Mouse (Mus musculus): Measurements from ENCODE around the gene Mad1l1.

Gene Mad1l1

DNA sequence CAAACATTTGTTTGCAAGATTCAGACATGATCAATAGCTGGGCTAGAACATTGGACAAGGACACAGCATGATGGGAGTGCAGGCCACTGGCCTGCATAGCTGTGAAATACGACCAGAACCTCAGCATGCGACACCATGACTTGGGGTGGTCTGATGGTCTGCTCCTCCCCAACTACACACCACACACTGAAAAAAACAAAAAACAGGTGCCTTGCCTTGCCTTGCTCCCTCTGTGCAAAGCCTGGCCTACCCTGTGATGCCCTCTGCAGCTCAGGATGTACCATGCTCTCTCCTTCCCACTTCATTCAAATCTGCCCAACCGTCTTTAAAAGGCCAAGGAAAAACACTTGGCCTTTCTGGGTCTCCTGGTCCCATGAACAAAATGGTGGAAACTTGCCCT, 63.3 kb downstream of the Mad1l1 start:
- DNase-seq: no peak

- no peak for DNase-seq
Measured at GRCm38 (mm10) chr5:140257439-140257838, 63.9 kb downstream of the Mad1l1 start.

- no peak for DNase-seq
Measured at GRCm38 (mm10) chr5:140256685-140257084, 64.7 kb downstream of the Mad1l1 start.

DNA sequence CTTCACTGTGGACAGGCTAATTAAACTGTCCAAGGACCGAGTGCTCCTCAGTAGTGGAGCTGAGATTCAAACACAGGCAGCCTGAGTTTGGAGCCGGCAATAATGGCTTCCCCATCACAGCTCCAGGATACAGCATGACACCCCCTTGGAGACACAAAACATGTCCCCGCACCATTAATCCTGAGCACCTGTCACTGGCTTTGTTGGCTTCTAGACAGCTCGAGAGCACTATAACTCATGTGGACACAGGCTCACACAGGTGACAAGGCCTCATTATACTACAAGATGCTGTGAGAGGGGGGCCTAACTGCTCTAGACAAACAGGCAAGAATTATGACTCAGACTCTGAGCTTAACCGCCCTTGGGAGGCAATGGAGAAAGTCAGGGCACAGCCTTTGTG, 66.1 kb downstream of the Mad1l1 start:
- DNase-seq: no peak

DNA sequence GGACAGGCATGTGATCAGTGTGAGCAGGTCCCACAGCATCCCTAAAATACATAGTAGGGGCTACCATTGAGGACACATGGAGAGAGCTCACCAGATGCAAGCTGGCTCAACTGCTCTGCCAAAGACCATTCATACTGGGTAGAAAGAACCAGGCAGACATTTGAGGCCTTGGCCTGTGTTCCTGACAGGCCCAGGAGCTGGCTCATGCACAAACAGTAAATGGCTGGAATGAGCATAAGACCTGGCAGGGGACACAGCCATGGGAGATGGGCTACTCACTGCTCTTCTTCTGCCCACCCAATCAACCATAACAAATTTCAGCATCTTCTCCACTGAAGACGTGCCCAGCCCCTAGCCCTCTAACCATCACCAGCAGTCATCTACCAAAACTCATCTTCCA, 66.7 kb downstream of the Mad1l1 start:
- no peak for DNase-seq

DNA sequence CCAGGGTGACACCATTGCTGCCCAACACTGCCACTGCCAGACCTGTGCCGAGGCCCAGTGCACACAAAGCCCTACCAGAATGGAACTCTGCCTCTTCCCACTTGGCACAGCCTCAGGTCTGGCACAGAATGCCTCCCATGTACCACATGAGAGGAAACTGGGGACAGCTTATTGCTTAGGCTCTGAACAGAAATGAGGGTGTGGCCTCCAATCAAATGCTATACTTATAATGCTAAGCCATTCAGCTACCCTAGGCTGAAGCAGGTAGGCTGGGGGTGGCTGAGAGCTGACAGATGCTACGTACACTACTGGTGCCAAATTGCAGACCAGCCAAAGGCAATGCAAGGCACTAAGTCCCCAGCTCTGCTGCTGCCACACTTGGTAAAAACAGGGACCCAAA, 69.4 kb downstream of the Mad1l1 start:
- DNase-seq: peak; percentile 31

GRCm38 (mm10) chr5:140250370-140250769, 71.0 kb downstream of the Mad1l1 start:
- no peak for DNase-seq

DNA sequence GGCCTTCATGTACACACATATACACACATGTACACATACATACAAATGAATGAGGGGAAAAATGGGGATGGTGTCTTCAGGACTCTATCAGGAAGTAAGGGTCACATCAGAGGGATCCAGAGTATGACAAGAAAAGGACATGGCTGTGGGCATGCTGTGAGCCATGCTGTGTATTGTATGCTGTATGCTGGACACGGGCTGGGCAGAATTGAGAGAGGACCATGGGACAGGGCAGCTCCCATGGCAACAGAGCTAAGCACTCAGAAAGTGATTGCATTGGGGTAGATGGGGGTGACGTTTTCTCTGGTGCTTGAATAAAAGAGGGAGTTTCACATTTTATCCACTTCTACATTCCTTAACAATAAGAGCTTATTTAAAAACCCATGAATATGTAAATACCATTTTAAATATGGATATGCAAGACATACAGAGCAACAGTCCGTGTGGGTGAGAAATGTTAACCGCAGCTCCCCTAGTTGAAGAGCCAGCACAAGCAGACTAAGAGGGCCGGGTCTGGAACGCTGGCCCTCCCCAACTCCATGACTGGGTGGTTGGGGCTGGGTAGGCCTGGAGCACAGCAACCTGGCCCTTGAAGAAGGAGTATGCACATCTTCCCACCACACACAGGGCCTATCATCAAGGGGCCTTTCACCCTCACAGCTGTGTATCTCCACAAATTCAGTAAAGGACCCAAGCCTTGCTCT, 71.8 kb downstream of the Mad1l1 start:
- DNase-seq: no peak

GRCm38 (mm10) chr5:140248101-140248500, 73.3 kb downstream of the Mad1l1 start:
- DNase-seq: no peak

DNA sequence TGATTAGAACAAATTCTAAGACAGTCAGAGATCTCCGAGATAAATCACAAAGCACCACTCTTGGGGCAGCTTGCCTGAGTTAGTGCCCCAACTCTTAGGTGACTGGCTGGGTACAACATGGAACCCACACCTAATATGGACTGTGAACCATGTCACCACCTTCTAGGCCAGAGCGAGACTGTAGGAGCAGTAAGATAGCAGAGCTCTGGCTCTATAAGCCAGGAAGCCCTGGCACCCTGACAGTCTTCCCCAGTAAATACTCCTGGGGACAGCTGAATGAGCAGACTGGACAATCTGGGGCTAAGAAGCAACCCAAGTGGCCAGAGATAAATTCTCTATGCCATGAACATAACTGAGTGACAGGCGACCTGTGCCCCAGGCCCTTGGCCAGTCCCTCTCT, 81.1 kb downstream of the Mad1l1 start:
- DNase-seq: no peak

DNA sequence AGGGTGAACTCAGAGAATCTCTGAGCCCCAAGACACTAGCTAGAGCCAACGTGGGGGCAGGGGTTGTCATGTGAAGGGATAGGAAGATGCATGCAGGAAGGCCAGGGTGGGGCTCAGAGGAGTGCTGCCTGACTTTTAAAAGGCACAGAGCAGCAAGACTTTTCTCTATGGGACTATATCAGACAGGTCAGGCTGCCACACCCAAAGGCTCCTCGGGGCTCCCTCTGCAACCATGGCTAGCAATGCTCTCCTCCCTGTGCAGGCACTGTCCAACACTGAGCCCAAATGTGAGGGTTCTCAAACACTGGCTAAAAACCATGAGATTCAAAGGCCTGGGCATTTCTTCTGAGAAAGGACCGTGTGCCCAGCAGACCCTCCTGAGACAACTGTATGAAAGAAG, 82.5 kb downstream of the Mad1l1 start:
- no peak for DNase-seq

DNA sequence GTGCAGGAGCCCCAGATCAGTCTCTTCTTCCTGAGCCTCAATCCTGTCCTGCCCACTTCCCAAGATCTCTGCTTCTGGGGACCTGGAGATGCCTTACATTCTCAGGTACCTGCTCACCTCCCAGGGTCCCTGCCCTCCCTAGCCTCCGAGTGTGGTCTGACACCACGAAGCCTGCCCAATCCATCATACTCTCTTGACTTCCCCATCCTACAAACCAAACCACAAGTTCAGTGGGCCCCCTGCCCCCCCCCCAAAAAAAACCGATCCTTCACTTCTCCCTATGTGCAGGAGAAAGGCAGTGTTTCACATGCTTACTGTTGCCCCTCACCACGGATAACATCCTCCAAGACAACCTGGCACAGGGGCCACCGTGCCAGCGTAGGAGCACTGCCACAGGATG, 90.5 kb downstream of the Mad1l1 start:
- DNase-seq: no peak

GRCm38 (mm10) chr5:140228306-140228705, 93.0 kb downstream of the Mad1l1 start:
- DNase-seq: no peak

DNA sequence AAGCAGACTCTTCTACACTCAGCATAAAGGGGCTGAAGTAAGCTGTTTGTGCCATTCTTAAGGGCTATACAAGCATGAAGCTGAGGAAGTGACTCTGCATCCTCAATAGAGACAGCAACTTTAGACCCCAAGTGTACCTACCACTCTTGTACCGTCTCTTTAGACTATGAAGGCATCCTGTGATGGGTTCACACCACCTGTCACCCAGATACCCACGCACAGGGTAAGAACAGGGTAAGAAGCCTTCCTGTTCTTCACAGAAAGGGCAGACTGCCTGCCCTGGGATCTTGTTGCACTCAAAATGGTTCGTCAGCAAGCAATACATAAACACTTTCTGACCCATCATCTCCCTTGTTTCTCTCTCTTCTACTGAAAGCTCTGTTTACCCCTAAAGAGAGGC, 94.5 kb downstream of the Mad1l1 start:
- DNase-seq: no peak

DNA sequence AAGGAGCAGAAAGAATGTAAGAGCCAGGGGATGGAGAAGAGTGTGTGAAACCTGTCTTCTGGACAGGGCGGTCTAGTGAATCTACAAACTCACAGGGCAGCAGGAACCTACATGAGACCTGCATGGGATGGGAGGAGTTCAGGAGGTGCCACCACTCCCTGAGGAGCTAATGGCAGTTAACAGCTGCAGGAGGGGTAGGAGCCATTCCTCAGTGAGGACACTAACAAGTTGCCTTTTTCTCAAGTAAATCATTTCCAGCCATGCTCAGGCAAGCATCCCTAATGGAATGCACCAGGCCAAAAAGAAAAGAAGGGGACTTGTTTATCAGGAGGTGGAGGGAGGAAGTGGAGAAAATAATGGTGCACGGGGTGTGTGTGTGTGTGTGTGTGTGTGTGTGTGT, 95.5 kb downstream of the Mad1l1 start:
- no peak for DNase-seq

DNA sequence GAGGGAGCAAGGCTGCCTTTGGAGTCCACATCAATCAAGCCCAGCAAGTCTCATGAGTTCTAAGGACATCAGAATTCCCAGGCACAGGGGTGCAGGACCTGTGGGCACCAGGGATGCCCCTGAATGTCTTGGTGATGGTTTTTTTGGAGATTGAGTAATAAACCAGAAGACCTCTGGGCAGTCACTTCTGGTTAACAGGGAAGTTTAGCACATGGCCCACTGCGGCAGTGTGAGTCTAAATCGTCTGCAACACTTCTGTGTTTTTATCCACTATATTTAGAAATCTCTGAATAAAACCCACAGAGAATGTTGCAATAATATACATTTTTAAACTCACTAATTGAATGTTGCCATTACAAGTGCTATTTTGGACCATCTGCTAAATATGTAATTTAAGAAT, 96.2 kb downstream of the Mad1l1 start:
- DNase-seq: no peak

DNA sequence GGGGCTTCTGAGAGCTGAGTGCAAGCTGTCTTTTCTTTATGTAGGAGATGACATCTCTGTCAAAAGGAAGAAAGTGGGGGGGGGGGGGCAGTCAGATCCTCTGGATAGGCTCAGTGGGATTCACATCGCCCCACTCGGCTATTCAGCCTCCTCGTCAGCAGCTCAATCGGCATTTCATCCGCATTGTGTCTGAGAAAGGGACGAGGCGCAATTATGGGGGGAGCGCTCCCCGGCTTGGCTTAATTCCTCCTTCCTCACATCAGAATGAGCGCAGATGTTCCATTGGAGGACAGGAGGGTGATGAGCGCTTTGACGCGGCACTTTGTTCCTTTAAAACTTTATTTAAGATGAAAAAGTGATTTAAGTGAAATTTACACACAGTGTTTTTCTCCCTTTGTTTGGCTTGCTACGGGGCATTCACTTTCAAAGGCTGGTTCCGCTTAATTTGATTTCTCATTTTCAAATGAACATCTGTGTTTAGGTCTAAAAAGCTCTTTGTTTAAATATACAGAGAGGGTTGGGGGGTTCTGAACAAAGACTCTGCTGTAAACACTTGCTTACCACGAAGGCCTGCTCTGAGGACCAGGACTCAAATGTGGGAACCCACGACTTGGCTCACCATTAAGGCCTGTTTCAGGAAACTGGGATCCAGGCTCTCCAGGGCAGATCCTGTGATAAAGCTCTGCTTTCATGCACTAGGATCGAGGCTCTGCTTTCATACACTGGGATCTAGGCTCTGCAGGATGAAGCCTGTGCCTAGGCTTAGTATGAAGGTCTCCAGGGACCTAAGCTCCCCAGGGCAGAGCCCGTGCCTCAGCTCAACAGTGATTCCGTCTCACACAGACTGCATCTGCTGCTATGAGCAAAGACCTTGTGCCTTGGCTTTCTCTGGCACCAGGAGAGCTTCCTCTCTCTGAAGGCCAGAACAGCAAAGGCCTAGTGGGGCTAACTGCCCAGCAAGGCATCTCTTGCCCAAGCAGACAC, 98.0 kb downstream of the Mad1l1 start:
- no peak for DNase-seq

- peak; percentile 13 for DNase-seq
Measured at GRCm38 (mm10) chr5:140221016-140221650, 100.2 kb downstream of the Mad1l1 start.

DNA sequence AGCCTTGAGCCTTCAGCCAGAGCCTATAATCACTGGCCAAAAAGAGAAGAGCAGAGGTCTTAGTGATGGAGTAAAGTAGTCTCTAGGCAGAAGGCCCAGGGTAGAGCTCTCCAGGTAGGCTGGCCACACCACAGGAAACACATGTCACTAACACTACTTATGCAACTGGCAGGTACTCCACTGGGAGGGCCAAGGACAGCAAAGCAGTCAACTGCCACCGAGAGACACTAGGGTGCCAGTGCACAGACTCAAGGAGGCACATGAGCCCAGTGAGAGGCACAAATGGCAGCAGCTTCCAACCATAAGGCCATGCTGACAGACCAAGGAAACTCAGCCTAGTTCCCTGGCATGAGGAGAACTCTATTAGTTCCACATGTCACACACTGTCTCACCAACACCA, 102.1 kb downstream of the Mad1l1 start:
- no peak for DNase-seq

GRCm38 (mm10) chr5:140217900-140218299, 103.5 kb downstream of the Mad1l1 start:
- peak; percentile 73 for DNase-seq

DNA sequence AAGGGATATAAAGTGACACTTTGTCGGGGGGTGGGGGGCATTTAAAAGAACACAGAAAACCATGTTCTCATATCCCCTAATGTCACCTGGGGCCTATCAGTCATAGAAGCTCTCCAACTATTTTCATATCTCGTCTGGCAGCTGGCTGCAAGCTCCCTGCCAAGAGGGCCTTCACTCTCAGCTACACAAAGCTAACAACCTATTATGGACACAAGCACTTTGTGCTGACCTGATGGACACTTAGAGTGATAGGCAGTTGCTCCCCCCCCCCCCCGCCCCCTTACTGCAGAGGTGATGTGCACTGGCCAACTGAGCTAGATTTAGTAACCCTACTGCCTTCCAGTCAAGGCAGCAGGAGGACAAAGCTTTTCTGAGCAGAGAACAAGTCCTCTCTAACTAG, 104.3 kb downstream of the Mad1l1 start:
- no peak for DNase-seq

- no peak for DNase-seq
Measured at GRCm38 (mm10) chr5:140215471-140216087, 105.8 kb downstream of the Mad1l1 start.

DNA sequence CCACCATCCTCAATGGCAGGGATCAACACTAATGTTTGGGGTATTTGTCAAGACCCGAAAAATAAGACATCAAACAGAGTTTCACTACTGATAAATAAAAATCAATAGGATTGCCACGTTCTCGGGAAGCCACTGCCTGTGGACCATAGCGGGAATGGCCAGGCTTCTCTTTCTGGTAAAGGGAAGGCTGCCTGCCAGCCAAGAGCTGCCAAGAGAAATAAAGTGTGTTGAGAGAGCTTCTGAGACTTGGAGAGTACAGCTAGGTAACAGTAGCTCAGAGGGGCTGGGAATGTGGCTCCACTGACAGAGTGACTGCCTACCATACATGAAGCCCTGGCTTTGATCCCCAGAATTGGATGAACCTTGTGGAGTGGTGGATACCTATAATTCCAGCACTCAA, 108.4 kb downstream of the Mad1l1 start:
- DNase-seq: no peak
